Mouse (Mus musculus) neural tube, embryonic 14.5 days (tissue): ENCODE measurements around the gene Cpt1a. TPM values are rescaled to one million over a fixed set of nuclear protein-coding genes. Genes with fewer than 3 reads are reported as not detected.

Experiments used
- ATAC-seq: fragments of 200-750 bp; cut with Nextera tagmentation; 2 replicates; pipeline ENCODE4 v1.8.0; 2017; ENCODE audit warnings: low read depth, mild to moderate bottlenecking, moderate TSS enrichment, moderate library complexity
- H3K27ac ChIP-seq: fragments of 300-500 bp; sonication (generic); 2 replicates; pipeline ENCODE4 v1.5.1; 2014; ENCODE audit warnings: low read depth, mild to moderate bottlenecking, control low read depth, low read length, moderate library complexity, mixed read lengths
- H3K27me3 ChIP-seq: fragments of 300-500 bp; sonication (generic); 2 replicates; pipeline ENCODE4 v1.6.1; 2014; ENCODE audit warnings: low read length; ENCODE audit not compliant: control insufficient read depth, insufficient read depth
- H3K36me3 ChIP-seq: fragments of 300-500 bp; sonication (generic); 2 replicates; pipeline ENCODE4 v1.6.1; 2014; ENCODE audit warnings: low read length, mixed read lengths; ENCODE audit not compliant: control insufficient read depth, insufficient read depth
- H3K4me1 ChIP-seq: fragments of 300-500 bp; sonication (generic); 2 replicates; pipeline ENCODE4 v1.6.1; 2014; ENCODE audit warnings: low read length; ENCODE audit not compliant: control insufficient read depth, insufficient read depth
- H3K4me2 ChIP-seq: fragments of 300-500 bp; sonication (generic); 2 replicates; pipeline ENCODE4 v1.6.1; 2014; ENCODE audit warnings: mild to moderate bottlenecking, low read depth, low read length, control low read depth
- H3K4me3 ChIP-seq: fragments of 300-500 bp; sonication (generic); 2 replicates; pipeline ENCODE4 v1.5.1; 2014; ENCODE audit warnings: low read depth, low read length, control low read depth, mixed read lengths
- H3K9ac ChIP-seq: fragments of 300-500 bp; sonication (generic); replicated peaks from 2 replicates; pipeline ENCODE4 v1.6.1; 2014; ENCODE audit warnings: low read depth, mild to moderate bottlenecking, control low read depth, low read length, mixed read lengths
- H3K9me3 ChIP-seq: fragments of 300-500 bp; sonication (generic); 2 replicates; pipeline ENCODE4 v1.6.1; 2016; ENCODE audit warnings: low read length; ENCODE audit not compliant: control insufficient read depth
- WGBS: fragments of 180-500 bp; shearing (Covaris S2); extraction: QIAGEN DNeasy Blood & Tissue Kit; methylation state at CpG from one replicate; pipeline ENCODE4 v1.1.7; 2014; 5-methylcytosine and 5-hydroxymethylcytosine counted together
- polyA plus RNA-seq: library from polyadenylated mRNA; unstranded; fragments of >200 nt; fragmentation: Nextera tagmentation; extraction: Ambion mirVana; gene quantifications from 2 replicates; pipeline ENCODE4 v1.2.1, GENCODE M21; 2014

The Cpt1a gene
- polyA plus RNA-seq, 1 experiment from 2014 or later, result 10.0 TPM

DNA sequence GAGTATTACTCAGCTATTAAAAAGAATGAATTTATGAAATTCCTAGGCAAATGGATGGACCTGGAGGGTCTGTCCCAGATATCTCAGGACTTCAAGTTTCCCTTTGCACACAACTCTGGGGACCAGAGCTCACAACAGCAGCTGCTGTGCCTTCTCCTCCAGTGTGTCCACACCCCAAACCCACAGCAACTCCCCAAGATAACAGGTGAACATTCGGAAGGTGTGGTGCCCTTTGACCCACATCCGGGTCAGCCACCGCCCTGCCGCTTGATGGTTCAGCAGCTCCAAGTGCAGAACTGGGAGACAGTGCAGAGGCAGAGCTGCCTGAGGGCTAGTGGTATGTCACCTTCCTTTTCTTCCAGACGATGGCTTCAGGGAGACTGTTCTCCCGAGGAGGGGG, 26.9 kb upstream of the Cpt1a start:
- H3K9ac ChIP-seq, result no peak overlapping the region
- H3K36me3 ChIP-seq, result peaks cover 7% of the 10 kb centered on the region; the same call in 1 of the 2 replicates
- H3K9me3 ChIP-seq, result no peaks in the 10 kb centered on the region
- H3K4me2 ChIP-seq, result no peak overlapping the region
- no peak overlapping the region for H3K27ac ChIP-seq
- WGBS, result 89% methylated on average over 6 of the region's 6 CpGs
- no peaks in the 10 kb centered on the region for H3K4me1 ChIP-seq
- no peak overlapping the region for H3K4me3 ChIP-seq
- no peaks in the 10 kb centered on the region for H3K27me3 ChIP-seq
- no peak for ATAC-seq

- Histone ChIP-seq H3K4me1 (no peaks in the 10 kb centered on the region), H3K4me3 (no peak overlapping the region), H3K9ac (no peak overlapping the region), H3K36me3 (no peaks in the 10 kb centered on the region), H3K9me3 (no peaks in the 10 kb centered on the region), H3K4me2 (no peak overlapping the region), H3K27me3 (no peaks in the 10 kb centered on the region), H3K27ac (no peak overlapping the region)
- ATAC-seq, result no peak
These were observed 25.1 kb upstream of the Cpt1a start for GRCm38 (mm10) chr19:3297034-3297433.

- H3K4me3 ChIP-seq, result no peak overlapping the region
- no peak for ATAC-seq
- no peak overlapping the region for H3K4me2 ChIP-seq
- no peaks in the 10 kb centered on the region for H3K9me3 ChIP-seq
- no peaks in the 10 kb centered on the region for H3K4me1 ChIP-seq
- WGBS, result 87% methylated on average over 7 of the region's 7 CpGs
- H3K27me3 ChIP-seq, result no peaks in the 10 kb centered on the region
- no peaks in the 10 kb centered on the region for H3K36me3 ChIP-seq
- H3K9ac ChIP-seq, result no peak overlapping the region
- no peak overlapping the region for H3K27ac ChIP-seq
These were observed 24.4 kb upstream of the Cpt1a start for GRCm38 (mm10) chr19:3297775-3298174.

DNA sequence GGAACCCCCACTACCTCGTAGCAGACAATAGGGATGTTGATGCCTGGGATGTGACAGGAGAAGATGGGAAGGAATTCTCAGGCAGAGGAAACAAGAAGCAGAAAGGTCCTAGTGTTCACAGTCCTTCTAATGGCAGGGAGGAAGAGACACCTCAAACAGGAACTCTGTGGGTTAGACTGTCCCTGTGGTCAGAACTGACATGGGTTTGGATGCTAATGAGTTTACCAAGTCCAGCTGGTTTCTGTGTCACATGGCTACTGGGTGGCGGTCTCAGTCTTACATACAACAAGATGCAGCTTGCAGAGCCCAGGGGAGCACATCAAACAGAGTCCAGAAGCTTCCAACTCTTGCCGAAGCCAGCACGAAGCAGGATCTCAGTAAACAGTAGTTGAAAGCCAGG, 18.1 kb upstream of the Cpt1a start:
- Histone ChIP-seq H3K27ac (no peak overlapping the region), H3K9me3 (no peaks in the 10 kb centered on the region), H3K9ac (no peak overlapping the region), H3K4me2 (no peak overlapping the region), H3K4me3 (no peak overlapping the region), H3K27me3 (no peaks in the 10 kb centered on the region), H3K36me3 (no peaks in the 10 kb centered on the region), H3K4me1 (no peaks in the 10 kb centered on the region)
- ATAC-seq, result no peak
- WGBS, result 71% methylated on average over 4 of the region's 4 CpGs

DNA sequence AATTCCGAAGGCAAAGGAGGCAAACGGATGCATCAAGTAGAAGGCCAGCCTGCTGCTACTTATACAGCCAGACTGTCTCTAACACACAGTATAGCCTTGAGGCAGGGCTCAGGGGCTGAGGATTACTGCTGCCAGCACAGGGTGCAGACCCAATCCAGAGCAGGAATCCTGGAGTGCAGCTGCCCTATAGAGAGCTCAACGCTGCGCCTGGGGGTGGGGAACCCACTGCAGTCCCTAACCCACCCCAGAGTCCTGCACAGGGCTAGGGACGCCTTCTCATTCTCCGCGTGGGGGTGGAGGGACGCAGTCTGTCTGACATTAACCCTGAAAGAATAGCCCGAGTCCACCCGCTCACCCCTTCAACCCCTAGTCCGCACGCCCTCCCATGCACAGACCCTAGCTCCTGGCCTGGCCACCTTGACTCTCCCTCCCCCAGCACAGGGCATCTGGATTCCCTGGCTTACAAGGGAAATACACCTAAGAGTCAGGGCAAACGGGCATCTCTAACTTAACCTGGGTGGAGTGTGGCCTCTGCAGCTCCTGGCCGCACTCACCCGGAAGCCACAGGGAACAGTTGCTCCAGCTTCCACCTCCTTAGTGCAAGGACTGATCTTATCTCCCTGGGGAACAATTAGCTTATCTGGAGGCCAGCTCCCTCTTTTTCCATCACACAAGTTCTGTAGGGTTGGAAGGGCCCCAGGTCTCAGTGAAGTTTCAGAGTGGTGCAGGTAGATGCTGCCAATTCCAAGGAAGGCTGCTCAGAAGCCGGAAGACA, 14.8 kb upstream of the Cpt1a start:
- H3K4me2 ChIP-seq, result no peak overlapping the region
- WGBS, result 63% methylated on average over 16 of the region's 16 CpGs
- no peak overlapping the region for H3K9ac ChIP-seq
- no peak overlapping the region for H3K27ac ChIP-seq
- H3K27me3 ChIP-seq, result no peaks in the 10 kb centered on the region
- H3K4me1 ChIP-seq, result no peaks in the 10 kb centered on the region
- H3K9me3 ChIP-seq, result no peaks in the 10 kb centered on the region
- ATAC-seq, result no peak
- no peaks in the 10 kb centered on the region for H3K36me3 ChIP-seq
- H3K4me3 ChIP-seq, result no peak overlapping the region

DNA sequence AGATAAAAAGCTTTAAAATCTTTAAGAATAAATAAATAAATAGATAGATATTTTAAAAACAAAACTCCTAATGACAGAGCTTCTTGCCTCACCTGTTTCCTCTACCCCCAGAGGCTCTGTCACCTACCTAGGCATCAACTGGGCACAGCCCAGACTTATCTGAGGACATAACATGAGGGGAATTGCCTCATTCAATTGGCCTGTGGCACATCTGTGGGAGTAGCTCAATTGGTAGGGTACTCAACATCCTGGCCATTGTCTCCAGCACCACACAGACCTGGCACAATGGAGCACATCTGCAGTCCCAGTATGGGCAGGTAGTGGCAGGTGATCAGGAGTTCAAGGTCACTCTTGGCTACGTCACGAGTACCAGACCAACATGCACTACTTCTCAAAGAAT, 2.8 kb upstream of the Cpt1a start:
- ATAC-seq, result no peak
- WGBS, result 98% methylated on average over 2 of the region's 2 CpGs
- peaks cover 17% of the 10 kb centered on the region for H3K27me3 ChIP-seq

GRCm38 (mm10) chr19:3320086-3320485, 2.0 kb upstream of the Cpt1a start:
- H3K27me3 ChIP-seq, result peaks cover 21% of the 10 kb centered on the region
- H3K4me1 ChIP-seq, result peaks cover 7% of the 10 kb centered on the region; the same call in 1 of the 2 replicates
- ATAC-seq, result no peak
- WGBS, result 81% methylated on average over 7 of the region's 7 CpGs
- H3K36me3 ChIP-seq, result no peaks in the 10 kb centered on the region
- H3K9me3 ChIP-seq, result no peaks in the 10 kb centered on the region
- H3K4me3 ChIP-seq, result no peak overlapping the region
- no peak overlapping the region for H3K9ac ChIP-seq
- no peak overlapping the region for H3K27ac ChIP-seq
- no peak overlapping the region for H3K4me2 ChIP-seq

More for the DNA sequence above, 2.8 kb upstream of the Cpt1a start:
- Histone ChIP-seq H3K36me3 (no peaks in the 10 kb centered on the region), H3K9ac (no peak overlapping the region), H3K4me3 (no peak overlapping the region), H3K27ac (no peak overlapping the region), H3K4me1 (peaks cover 5% of the 10 kb centered on the region; the same call in 1 of the 2 replicates), H3K9me3 (no peaks in the 10 kb centered on the region), H3K4me2 (no peak overlapping the region)

- 81% methylated on average over 3 of the region's 3 CpGs for whole genome bisulfite sequencing
- no peak for ATAC-seq
- no peak overlapping the region for H3K9ac ChIP-seq
- no peaks in the 10 kb centered on the region for H3K9me3 ChIP-seq
- peaks cover 10% of the 10 kb centered on the region; the same call in 1 of the 2 replicates for H3K4me1 ChIP-seq
- H3K4me3 ChIP-seq, result no peak overlapping the region
- no peaks in the 10 kb centered on the region for H3K36me3 ChIP-seq
- H3K27me3 ChIP-seq, result peaks cover 21% of the 10 kb centered on the region
- H3K27ac ChIP-seq, result no peak overlapping the region
- H3K4me2 ChIP-seq, result no peak overlapping the region
These were observed 1.3 kb upstream of the Cpt1a start for GRCm38 (mm10) chr19:3320801-3321200.

GRCm38 (mm10) chr19:3321617-3322016, 517 bp upstream of the Cpt1a start:
- Histone ChIP-seq H3K4me3 (no peak overlapping the region), H3K27ac (no peak overlapping the region), H3K9ac (no peak overlapping the region), H3K4me1 (peaks cover 10% of the 10 kb centered on the region; the same call in 1 of the 2 replicates), H3K4me2 (no peak overlapping the region), H3K27me3 (peaks cover 21% of the 10 kb centered on the region), H3K36me3 (no peaks in the 10 kb centered on the region), H3K9me3 (no peaks in the 10 kb centered on the region)
- WGBS, result 10% methylated on average over 11 of the region's 11 CpGs
- no peak for ATAC-seq
